Mouse (Mus musculus) hindbrain, embryonic 14.5 days (tissue): ENCODE data around the gene Smarcc2. TPM values are rescaled to one million over a fixed set of nuclear protein-coding genes. Genes with fewer than 3 reads are reported as not detected.

ENCODE experiments used
- ATAC-seq: fragments of 200-750 bp; cut with Nextera tagmentation; 2 replicates; pipeline ENCODE4 v1.8.0; 2017; ENCODE audit warnings: moderate number of reproducible peaks, mild to moderate bottlenecking, moderate TSS enrichment, moderate library complexity; ENCODE audit not compliant: low FRiP score
- DNase-seq: peaks from one replicate; pipeline ENCODE4 v3.0.0-alpha.2; 2015; ENCODE audit warnings: low spot score
- H3K27ac ChIP-seq: fragments of 300-500 bp; sonication (generic); 2 replicates; pipeline ENCODE4 v1.5.1; 2014; ENCODE audit warnings: mild to moderate bottlenecking, moderate library complexity
- H3K27me3 ChIP-seq: fragments of 300-500 bp; sonication (generic); 2 replicates; pipeline ENCODE4 v1.6.1; 2014; ENCODE audit warnings: mild to moderate bottlenecking, low read length, mixed read lengths; ENCODE audit not compliant: control insufficient read depth, insufficient read depth
- H3K36me3 ChIP-seq: fragments of 300-500 bp; sonication (generic); replicated peaks from 2 replicates; pipeline ENCODE4 v1.6.1; 2014; ENCODE audit not compliant: control insufficient read depth, insufficient read depth
- H3K4me1 ChIP-seq: fragments of 300-500 bp; sonication (generic); replicated peaks from 2 replicates; pipeline ENCODE4 v1.6.1; 2014; ENCODE audit warnings: antibody characterized with exemption, low read length, mixed read lengths; ENCODE audit not compliant: control insufficient read depth, insufficient read depth
- H3K4me2 ChIP-seq: fragments of 300-500 bp; sonication (generic); replicated peaks from 2 replicates; pipeline ENCODE4 v1.6.1; 2014; ENCODE audit warnings: mild to moderate bottlenecking, moderate library complexity
- H3K4me3 ChIP-seq: fragments of 300-500 bp; sonication (generic); replicated peaks from 2 replicates; pipeline ENCODE4 v1.5.1; 2014; ENCODE audit warnings: mild to moderate bottlenecking, low read length
- H3K9ac ChIP-seq: fragments of 300-500 bp; sonication (generic); 2 replicates; pipeline ENCODE4 v1.6.1; 2014
- H3K9me3 ChIP-seq: fragments of 300-500 bp; sonication (generic); 2 replicates; pipeline ENCODE4 v1.6.1; 2016; ENCODE audit warnings: low read length; ENCODE audit not compliant: control insufficient read depth
- WGBS: fragments of 180-500 bp; shearing (Covaris S2); extraction: QIAGEN DNeasy Blood & Tissue Kit; methylation state at CpG from one replicate; pipeline ENCODE4 v1.1.7; 2014; 5-methylcytosine and 5-hydroxymethylcytosine counted together
- microRNA-seq: library from miRNA; unstranded; fragments of <30 nt; microRNA quantifications from one replicate; pipeline ENCODE4, GENCODE M21; 2016
- polyA plus RNA-seq: library from polyadenylated mRNA; unstranded; fragments of >200 nt; fragmentation: Nextera tagmentation; extraction: Ambion mirVana; gene quantifications from 2 replicates; pipeline ENCODE4 v1.2.1, GENCODE M21; 2014

Gene Smarcc2
- polyA plus RNA-seq, 1 experiment from 2014 or later: 184 TPM

DNA sequence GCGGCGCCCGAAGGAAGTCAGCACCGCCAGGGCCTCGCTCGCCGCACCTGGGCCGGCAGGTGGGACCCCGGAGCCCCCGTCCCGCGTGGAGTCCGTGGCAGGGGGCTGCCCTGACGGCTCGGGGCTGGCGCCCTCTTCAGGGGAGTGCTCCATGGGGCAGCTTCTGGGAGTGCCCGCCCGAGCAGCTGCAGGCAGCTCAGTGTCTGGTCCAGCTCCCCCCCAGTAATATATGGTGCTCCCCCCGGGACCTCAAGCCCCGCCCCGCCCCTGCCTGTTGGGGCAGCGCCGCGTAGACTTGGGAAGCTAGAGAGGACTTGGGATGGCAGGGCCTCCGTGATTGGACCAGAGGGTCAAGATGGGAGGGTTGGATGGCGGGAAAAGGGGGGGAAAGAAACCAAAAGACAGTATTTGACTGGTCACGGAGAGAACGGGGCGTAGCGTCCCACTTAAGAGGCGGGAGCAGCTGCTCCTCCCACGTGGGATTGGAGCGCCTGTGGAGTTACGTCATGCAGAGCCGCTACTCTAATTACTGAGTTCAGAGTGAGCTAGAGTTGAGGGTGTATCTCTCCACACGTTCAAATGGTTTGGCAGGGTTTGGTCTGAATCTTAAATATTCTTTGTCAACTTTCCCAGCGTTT lies 66.7 kb downstream of the Smarcc2 start, which contains the start of gene Esyt1:
Gene Esyt1, minus strand, starts transcription at position 201 of the 638 bp plus-strand sequence.
- peak within 1 kb of the TSS; percentile 65 for H3K9ac ChIP-seq
- under 1% methylated on average over 37 of the region's 37 CpGs for WGBS
- H3K27ac ChIP-seq: peak within 1 kb of the TSS; percentile 52
- 0 out of 2 replicates have a peak, but pooled peaks cover 4% of the 10 kb centered on the region for H3K4me1 ChIP-seq
- H3K4me3 ChIP-seq: peak within 1 kb of the TSS; percentile 52
- H3K9me3 ChIP-seq: no peaks in the 10 kb centered on the region
- peaks cover 13% of the 10 kb centered on the region; the same call in 1 of the 2 replicates for H3K27me3 ChIP-seq
- ATAC-seq: peak; percentile 93
- DNase-seq: peak; percentile 84
- no peaks in the 10 kb centered on the region for H3K36me3 ChIP-seq
- H3K4me2 ChIP-seq: peak within 1 kb of the TSS; percentile 99

DNA sequence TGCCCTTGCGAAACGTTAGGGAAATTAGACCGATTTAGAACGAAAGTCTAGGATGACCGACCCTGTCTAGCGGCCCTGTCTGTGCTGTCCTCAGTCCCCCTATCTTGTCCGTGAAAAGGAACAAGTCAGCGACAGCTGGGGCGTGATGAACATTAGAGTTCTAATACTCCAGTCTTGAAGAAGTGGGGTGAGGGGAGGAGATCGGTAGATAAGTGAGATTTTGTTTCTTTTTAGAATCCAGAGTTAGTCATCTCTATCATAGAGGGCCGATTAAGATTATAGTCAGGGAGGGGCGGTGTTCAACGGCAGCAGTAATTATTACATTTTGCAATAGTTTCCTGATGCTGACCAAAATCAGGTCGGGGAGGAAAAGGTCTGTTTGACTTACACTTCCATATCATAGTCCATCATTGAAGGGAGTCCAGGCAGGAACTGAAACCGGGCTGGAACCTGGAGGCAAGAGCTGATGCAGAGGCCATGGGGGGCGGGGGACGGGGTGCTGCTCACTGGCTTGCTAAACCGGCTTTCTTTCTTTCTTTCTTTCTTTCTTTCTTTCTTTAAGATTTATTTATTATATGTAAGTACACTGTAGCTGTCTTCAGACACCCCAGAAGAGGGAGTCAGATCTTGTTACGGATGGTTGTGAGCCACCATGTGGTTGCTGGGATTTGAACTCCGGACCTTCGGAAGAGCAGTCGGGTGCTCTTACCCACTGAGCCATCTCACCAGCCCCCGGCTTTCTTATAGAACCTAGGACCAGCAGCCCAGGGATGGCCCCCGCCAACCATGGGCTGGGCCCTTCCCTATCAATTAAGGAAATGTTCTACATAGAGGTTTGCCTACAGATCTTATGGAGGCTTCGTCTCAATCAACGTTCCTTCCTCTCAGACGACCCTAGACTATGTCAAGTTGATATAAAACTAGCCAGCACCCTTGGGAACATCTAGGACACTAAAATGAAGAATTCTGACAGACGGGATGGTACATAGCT lies 67.6 kb downstream of the Smarcc2 start:
- H3K9ac ChIP-seq: peak overlapping the region; percentile 29; the same call in 1 of the 2 replicates
- WGBS: 35% methylated on average over 28 of the region's 28 CpGs
- peaks cover 13% of the 10 kb centered on the region; the same call in 1 of the 2 replicates for H3K27me3 ChIP-seq
- H3K36me3 ChIP-seq: no peaks in the 10 kb centered on the region
- no peak for DNase-seq
- 0 out of 2 replicates have a peak, but pooled peaks cover 4% of the 10 kb centered on the region for H3K4me1 ChIP-seq
- no peak for ATAC-seq
- H3K4me3 ChIP-seq: peak overlapping the region; percentile 52
- no peaks in the 10 kb centered on the region for H3K9me3 ChIP-seq
- peak overlapping the region; percentile 99 for H3K4me2 ChIP-seq
- H3K27ac ChIP-seq: no peak overlapping the region

DNA sequence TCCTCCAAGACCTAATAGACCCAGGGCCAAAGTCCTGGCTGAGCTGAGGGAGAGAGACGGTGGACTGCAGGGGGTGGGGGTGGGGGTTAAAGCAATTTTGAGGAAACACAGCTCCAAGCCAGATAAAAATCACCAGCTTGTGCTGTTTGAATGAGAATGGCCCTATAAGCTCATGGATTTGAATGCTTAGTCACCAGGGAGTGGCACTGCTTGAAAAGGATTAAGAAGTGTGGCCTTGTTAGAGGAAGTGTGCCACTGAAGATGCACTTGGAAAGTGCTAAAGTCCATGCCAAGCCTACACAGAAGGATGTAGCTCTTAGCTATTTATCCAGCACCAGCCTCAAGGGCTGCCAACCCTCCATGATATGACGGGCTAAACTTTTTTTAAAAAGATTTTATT lies 76.2 kb downstream of the Smarcc2 start:
- ATAC-seq (no peak), DNase-seq (no peak)
- no peaks in the 10 kb centered on the region for H3K9me3 ChIP-seq
- 0 out of 2 replicates have a peak, but pooled peaks cover 8% of the 10 kb centered on the region for H3K4me1 ChIP-seq
- H3K27me3 ChIP-seq: no peaks in the 10 kb centered on the region
- no peak overlapping the region for H3K27ac ChIP-seq
- no peaks in the 10 kb centered on the region for H3K36me3 ChIP-seq
- H3K4me3 ChIP-seq: no peak overlapping the region
- WGBS: 93% methylated on average over 2 of the region's 2 CpGs
- H3K4me2 ChIP-seq: no peak overlapping the region
- H3K9ac ChIP-seq: no peak overlapping the region

DNA sequence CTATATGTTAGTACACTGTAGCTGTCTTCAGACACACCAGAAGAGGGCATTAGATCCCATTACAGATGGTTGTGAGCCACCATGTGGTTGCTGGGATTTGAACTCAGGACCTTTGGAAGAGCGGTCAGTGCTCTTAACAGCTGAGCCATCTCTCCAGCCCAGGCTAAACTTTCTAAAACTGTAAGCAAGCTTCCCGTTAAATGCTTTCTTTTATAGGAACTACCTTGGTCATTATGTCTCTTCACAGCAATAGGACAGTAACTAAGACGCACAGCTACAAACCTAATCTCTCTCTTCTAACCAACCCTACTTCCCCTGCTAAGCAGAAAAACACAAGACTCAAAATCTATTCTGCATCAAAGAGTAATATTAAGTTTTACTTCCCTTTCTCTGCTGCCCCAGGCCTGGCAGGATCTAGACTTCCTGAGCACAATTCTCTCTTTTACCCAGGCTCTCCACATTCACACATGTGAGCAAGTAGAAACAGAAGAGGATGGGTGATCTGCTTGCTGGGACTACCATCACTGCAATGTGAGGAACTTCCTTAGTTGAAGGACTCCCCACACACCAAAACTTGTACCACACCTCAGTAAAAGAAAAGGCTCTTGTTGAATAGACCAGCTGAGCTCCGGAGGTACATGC lies 76.7 kb downstream of the Smarcc2 start:
- WGBS: 76% methylated on average over 4 of the region's 4 CpGs
- DNase-seq (no peak), ATAC-seq (no peak)
- no peaks in the 10 kb centered on the region for H3K9me3 ChIP-seq
- no peak overlapping the region for H3K9ac ChIP-seq
- peak overlapping the region; percentile 39 for H3K4me2 ChIP-seq
- H3K27me3 ChIP-seq: no peaks in the 10 kb centered on the region
- no peak overlapping the region; the same call in 1 of the 2 replicates for H3K4me3 ChIP-seq
- H3K4me1 ChIP-seq: 0 out of 2 replicates have a peak, but pooled peaks cover 8% of the 10 kb centered on the region
- H3K36me3 ChIP-seq: peaks cover 3% of the 10 kb centered on the region; the same call in 1 of the 2 replicates
- H3K27ac ChIP-seq: no peak overlapping the region

DNA sequence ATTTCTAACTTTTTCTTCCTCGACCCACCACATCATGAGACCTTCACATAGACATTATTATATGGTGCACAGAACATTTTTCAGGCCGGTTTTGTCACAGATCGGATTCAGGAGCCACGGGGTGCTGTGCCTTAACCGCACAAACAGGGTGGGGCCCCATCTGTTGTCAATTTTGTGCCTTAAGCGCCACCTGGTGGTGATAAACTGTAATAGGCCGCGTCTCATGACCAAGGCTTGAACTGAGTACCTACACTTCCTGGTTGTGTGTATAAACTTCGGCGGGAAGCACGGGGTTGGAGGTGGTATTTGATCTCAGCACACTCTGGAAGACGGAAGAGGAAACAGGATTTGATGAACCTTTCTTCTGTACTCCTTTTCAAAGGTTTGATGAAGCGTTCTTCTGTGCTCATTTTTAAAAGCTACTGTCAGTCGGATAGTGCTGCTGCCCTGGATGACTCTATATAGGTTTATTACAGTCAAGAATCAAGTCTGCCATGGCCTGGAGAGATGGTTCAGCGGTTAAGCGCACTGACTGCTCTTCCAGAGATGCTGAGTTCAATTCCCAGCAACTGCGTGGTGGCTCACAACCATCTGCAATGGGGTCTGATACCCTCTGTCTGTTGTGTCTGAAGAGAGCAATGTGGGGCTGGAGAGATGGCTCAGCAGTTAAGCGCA lies 77.4 kb downstream of the Smarcc2 start:
- Histone ChIP-seq H3K4me1 (0 out of 2 replicates have a peak, but pooled peaks cover 8% of the 10 kb centered on the region), H3K9ac (no peak overlapping the region), H3K4me3 (no peak overlapping the region; the same call in 1 of the 2 replicates), H3K4me2 (peak overlapping the region; percentile 39), H3K36me3 (peaks cover 10% of the 10 kb centered on the region), H3K27ac (no peak overlapping the region), H3K27me3 (no peaks in the 10 kb centered on the region), H3K9me3 (no peaks in the 10 kb centered on the region)
- ATAC-seq (peak; percentile 89), DNase-seq (peak; percentile 90)
- 19% methylated on average over 18 of the region's 18 CpGs for WGBS

DNA sequence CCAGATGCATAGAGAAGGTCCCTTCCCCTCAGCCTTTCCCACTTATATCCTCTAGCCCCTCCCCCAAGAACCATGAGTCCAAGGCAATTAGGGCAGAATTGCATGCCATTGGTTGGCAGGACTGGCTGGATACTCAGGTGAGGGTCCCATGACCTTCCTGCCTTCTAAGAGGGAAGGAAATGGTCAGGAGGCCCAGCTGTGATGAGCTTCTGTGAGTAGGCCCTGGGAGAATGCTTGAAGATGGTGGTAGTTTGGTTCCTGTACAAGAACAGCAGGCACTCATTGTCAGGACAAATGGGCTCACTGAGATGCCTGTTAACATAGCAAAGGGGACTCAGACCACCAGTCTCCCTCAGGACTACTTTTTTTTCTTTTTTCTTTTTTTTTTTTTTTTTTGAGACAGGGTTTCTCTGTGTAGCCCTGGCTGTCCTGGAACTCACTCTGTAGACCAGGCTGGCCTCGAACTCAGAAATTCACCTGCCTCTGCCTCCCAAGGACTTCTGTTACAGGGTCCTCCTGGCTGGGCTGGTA lies 79.4 kb downstream of the Smarcc2 start:
- Histone ChIP-seq H3K27ac (no peak overlapping the region), H3K36me3 (peaks cover 28% of the 10 kb centered on the region), H3K4me2 (no peak overlapping the region), H3K9me3 (no peaks in the 10 kb centered on the region), H3K4me3 (no peak overlapping the region), H3K9ac (no peak overlapping the region), H3K4me1 (0 out of 2 replicates have a peak, but pooled peaks cover 12% of the 10 kb centered on the region), H3K27me3 (no peaks in the 10 kb centered on the region)
- ATAC-seq (no peak), DNase-seq (no peak)
- 100% methylated on average over 1 of the region's 1 CpGs for WGBS

Small RNA genes within 50 kb of the gene (microRNA-seq; reads per million reads assigned to microRNA genes)
- gene Mir6916 (not detected), gene Mir8105 (0.48 reads per million)

Other genes with a start within 250 kb of the Smarcc2 start
- 22.4 and 23.2 TPM in 2 replicates for gene Spryd4, start 247.4 kb upstream of the Smarcc2 start, polyA plus RNA-seq
- 0.21 TPM in 1 of 2 replicates, not detected in the other for gene Mip, start 233.4 kb upstream of the Smarcc2 start, polyA plus RNA-seq
- 15.4 and 16.7 TPM in 2 replicates for gene Timeless, start 227.2 kb upstream of the Smarcc2 start, polyA plus RNA-seq
- 0.19 TPM in 1 of 2 replicates, not detected in the other for gene Apon, start 205.2 kb upstream of the Smarcc2 start, polyA plus RNA-seq
- not detected in 2 replicates for gene Apof, start 190.6 kb upstream of the Smarcc2 start, polyA plus RNA-seq
- 20.4 and 20.5 TPM in 2 replicates for gene Stat2, start 188.7 kb upstream of the Smarcc2 start, polyA plus RNA-seq
- gene Il23a, start 160.5 kb upstream of the Smarcc2 start, polyA plus RNA-seq: 0.25 and 0.28 TPM in 2 replicates
- gene Pan2, start 155.9 kb upstream of the Smarcc2 start, polyA plus RNA-seq: 17.7 and 19.2 TPM in 2 replicates
- 187 and 215 TPM in 2 replicates for gene Cnpy2, start 136.8 kb upstream of the Smarcc2 start, polyA plus RNA-seq
- 271 and 304 TPM in 2 replicates for gene Cs, start 121.5 kb upstream of the Smarcc2 start, polyA plus RNA-seq
- 50.8 and 54.2 TPM in 2 replicates for gene Coq10a, start 90.3 kb upstream of the Smarcc2 start, polyA plus RNA-seq
- 13.0 and 15.4 TPM in 2 replicates for gene Ankrd52, start 82.1 kb upstream of the Smarcc2 start, polyA plus RNA-seq
- 0.22 TPM in 1 of 2 replicates, not detected in the other for gene Slc39a5, start 58.0 kb upstream of the Smarcc2 start, polyA plus RNA-seq
- 134 and 140 TPM in 2 replicates for gene Nabp2, start 47.8 kb upstream of the Smarcc2 start, polyA plus RNA-seq
- 70.9 and 83.7 TPM in 2 replicates for gene Rnf41, start 47.6 kb upstream of the Smarcc2 start, polyA plus RNA-seq
- 825 and 884 TPM in 2 replicates for gene Myl6, start 34.9 kb downstream of the Smarcc2 start, polyA plus RNA-seq
- gene Myl6b, start 39.4 kb downstream of the Smarcc2 start, polyA plus RNA-seq: 5.8 and 6.1 TPM in 2 replicates
- 13.7 and 14.5 TPM in 2 replicates for gene Esyt1, start 66.6 kb downstream of the Smarcc2 start, polyA plus RNA-seq
- 14.5 and 16.3 TPM in 2 replicates for gene Zc3h10, start 88.5 kb downstream of the Smarcc2 start, polyA plus RNA-seq
- gene Rpl41, start 90.1 kb downstream of the Smarcc2 start, polyA plus RNA-seq: 2,254 and 2,846 TPM in 2 replicates
- 129 and 149 TPM in 2 replicates for gene Pa2g4, start 106.7 kb downstream of the Smarcc2 start, polyA plus RNA-seq
- 1.5 and 1.8 TPM in 2 replicates for gene Erbb3, start 130.4 kb downstream of the Smarcc2 start, polyA plus RNA-seq
- gene Rps26, start 167.5 kb downstream of the Smarcc2 start, polyA plus RNA-seq: 450 and 573 TPM in 2 replicates
- 17.2 and 18.1 TPM in 2 replicates for gene Ikzf4, start 186.7 kb downstream of the Smarcc2 start, polyA plus RNA-seq
- 11.5 and 12.7 TPM in 2 replicates for gene Suox, start 214.8 kb downstream of the Smarcc2 start, polyA plus RNA-seq
- gene Rab5b, start 237.0 kb downstream of the Smarcc2 start, polyA plus RNA-seq: 95.6 and 109 TPM in 2 replicates
- 0.79 and 0.85 TPM in 2 replicates for gene Pmel, start 244.9 kb downstream of the Smarcc2 start, polyA plus RNA-seq
- 17.1 and 21.0 TPM in 2 replicates for gene Cdk2, start 245.8 kb downstream of the Smarcc2 start, polyA plus RNA-seq